Mouse (Mus musculus) Patski (cell line): ENCODE measurements around the gene Slc35e3. TPM values are rescaled to one million over a fixed set of nuclear protein-coding genes. Genes with fewer than 3 reads are reported as not detected.
"Not testable (repeated sequence)": the region's sequence is repeated elsewhere in the genome, so short reads cannot be mapped to it uniquely, and the experiment has no call there.

Source experiments
- ATAC-seq: fragments of 100-300 bp; one replicate; pipeline ENCODE4 v1.8.0; 2021
- CTCF ChIA-PET: fragments of 350-600 bp; sonication (Branson Sonifier 250); formaldehyde crosslinking; loops from one replicate; lab custom pipeline; 2022; ENCODE audit warnings: inconsistent platforms; lab: Charles Lee
- POLR2A ChIA-PET: fragments of 350-600 bp; sonication (Branson Sonifier 250); formaldehyde crosslinking; loops from one replicate; lab custom pipeline; 2022; ENCODE audit warnings: antibody characterized with exemption, inconsistent platforms; lab: Charles Lee
- DNase-seq: peaks from one replicate; pipeline ENCODE4 v3.0.0-alpha.2; 2011; ENCODE audit warnings: low read depth, low spot score
- H3K27me3 ChIP-seq: fragments of 371-371 bp; one replicate; pipeline ENCODE4 v1.5.1; 2021
- CTCF ChIP-seq: fragments of 100-300 bp; IDR thresholded peaks from one replicate; pipeline ENCODE4 v1.5.1; 2021
- in situ Hi-C: fragments of 300-500 bp; cut with MboI; formaldehyde crosslinking; loops from 3 replicates; pipeline ENCODE4 v1.11.1; 2018; ENCODE audit warnings: low pct_unique_long_range_greater_than_20kb, mixed read lengths
- polyA plus RNA-seq: library from polyadenylated mRNA; unstranded; gene quantifications from one replicate; pipeline ENCODE4 v1.2.3, GENCODE M21; 2021

Slc35e3 gene
- polyA plus RNA-seq, 1 experiment from 2014 or later, result 19.4 TPM

DNA sequence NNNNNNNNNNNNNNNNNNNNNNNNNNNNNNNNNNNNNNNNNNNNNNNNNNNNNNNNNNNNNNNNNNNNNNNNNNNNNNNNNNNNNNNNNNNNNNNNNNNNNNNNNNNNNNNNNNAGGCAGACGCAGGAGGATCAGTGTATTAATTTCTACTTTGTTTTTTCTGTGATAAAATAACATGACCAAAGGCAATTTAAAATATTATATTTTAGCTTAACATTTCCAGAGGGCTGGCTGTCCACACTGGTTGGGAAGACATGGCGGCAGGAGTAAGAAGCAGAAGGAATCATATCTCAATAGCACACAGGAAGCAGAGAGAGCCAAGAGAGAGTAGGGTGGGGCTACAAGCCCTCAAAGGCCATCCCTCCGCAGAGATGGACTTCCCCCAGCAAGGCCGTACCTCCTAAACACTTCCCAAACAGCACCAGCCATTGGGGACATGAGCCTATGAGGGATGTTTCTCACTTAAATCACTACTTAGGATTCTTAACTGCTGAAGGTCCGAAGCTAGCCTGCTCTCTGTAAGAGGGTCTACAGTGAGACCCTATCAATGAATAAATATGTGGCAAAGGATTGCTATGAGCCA lies 21.9 kb downstream of the Slc35e3 start:
- no peaks in the 10 kb centered on the region for H3K27me3 ChIP-seq
- CTCF ChIA-PET, result no interaction called here
- POLR2A ChIA-PET, result interaction anchor here (1.0 kb wide), 1 partner anchor 11 kb away, joined by 3 read pairs; no protein-coding TSS in a partner anchor
- ATAC-seq (no peak), DNase-seq (no peak)
- TF ChIP-seq CTCF, result no peak
- in situ Hi-C loops, result no loop called here

- H3K27me3 ChIP-seq, result no peaks in the 10 kb centered on the region
- CTCF ChIA-PET, result interaction anchor here (0.6 to 1.3 kb wide), 3 partner anchors 9 to 31 kb away, joined by 3 read pairs; no protein-coding TSS in a partner anchor
- in situ Hi-C loops, result no loop called here
- TF ChIP-seq CTCF, result no peak
- ATAC-seq, result peak; percentile 9
- POLR2A ChIA-PET, result interaction anchor here (0.7 to 1.1 kb wide), 2 partner anchors 9 to 28 kb away, joined by 4 read pairs; no protein-coding TSS in a partner anchor
- DNase-seq, result no peak
Observed at GRCm38 (mm10) chr10:117718161-117719119, 27.7 kb downstream of the Slc35e3 start.

GRCm38 (mm10) chr10:117717583-117717982 lies 28.6 kb downstream of the Slc35e3 start:
- in situ Hi-C loops, result no loop called here
- DNase-seq, result peak; percentile 53
- CTCF ChIA-PET, result interaction anchor here (1.3 kb wide), 1 partner anchor 30 kb away, joined by 3 read pairs; no protein-coding TSS in a partner anchor
- peak; percentile 82 for ATAC-seq
- no peaks in the 10 kb centered on the region for H3K27me3 ChIP-seq
- POLR2A ChIA-PET, result interaction anchor here (0.7 kb wide), 1 partner anchor 29 kb away, joined by 4 read pairs; no protein-coding TSS in a partner anchor
- TF ChIP-seq CTCF, result no peak

- DNase-seq, result no peak
- POLR2A ChIA-PET, result interaction anchor here (0.7 kb wide), 1 partner anchor 15 kb away, joined by 5 read pairs; no protein-coding TSS in a partner anchor
- H3K27me3 ChIP-seq, result no peaks in the 10 kb centered on the region
- ATAC-seq, result no peak
- no peak for TF ChIP-seq CTCF
- CTCF ChIA-PET, result no interaction called here
- in situ Hi-C loops, result no loop called here
Observed at GRCm38 (mm10) chr10:117716686-117717085, 29.5 kb downstream of the Slc35e3 start.

DNA sequence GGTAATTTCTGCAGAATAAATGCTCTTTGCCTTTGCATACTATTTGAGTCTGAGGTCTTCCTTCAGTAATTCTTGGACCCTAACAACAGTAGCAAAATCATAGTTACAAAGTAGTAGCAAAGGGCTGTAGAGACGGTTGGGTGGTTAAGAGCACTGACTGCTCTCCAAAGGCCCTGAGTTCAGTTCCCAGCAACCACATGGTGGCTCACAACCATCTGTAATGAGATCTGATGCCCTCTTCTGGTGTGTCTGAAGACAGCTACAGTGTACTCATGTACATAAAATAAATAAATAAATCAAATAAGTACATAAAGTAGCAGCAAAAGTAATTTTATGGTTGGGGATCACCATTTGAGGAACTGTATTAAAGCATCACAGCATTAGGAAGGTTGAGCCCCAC lies 30.5 kb downstream of the Slc35e3 start:
- in situ Hi-C loops, CTCF ChIA-PET, POLR2A ChIA-PET: not testable (repeated sequence)

GRCm38 (mm10) chr10:117714928-117715500 lies 31.2 kb downstream of the Slc35e3 start:
- in situ Hi-C loops, result no loop called here

More for the DNA sequence above, 30.5 kb downstream of the Slc35e3 start:
- peak; percentile 15 for TF ChIP-seq CTCF
- DNase-seq, H3K27me3 ChIP-seq, ATAC-seq: not testable (repeated sequence)

DNA sequence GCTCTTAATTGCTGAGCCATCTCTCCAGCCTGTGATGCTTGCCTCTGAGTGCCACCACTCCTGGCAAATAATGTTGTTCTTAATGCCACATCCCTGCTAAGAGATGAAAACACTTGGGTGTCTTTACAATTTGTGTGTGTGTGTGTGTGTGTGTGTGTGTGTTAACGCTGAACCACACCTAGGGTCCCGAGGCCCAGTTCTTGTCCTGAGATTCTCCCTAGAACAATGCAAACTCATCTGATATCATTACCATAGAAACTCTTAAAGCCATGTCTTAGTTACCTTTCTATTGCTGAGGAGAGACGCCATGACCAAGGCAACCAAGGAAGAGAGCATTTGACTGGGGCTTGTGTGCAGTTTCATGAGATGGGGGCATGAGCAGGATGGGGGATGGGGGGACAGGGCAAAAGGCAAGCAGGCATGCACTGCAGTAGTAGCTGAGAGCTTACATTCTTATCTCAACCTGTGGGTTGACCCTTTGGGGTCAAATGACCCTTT lies 32.1 kb downstream of the Slc35e3 start:
- DNase-seq, result no peak
- in situ Hi-C loops, result no loop called here
- ChIA-PET POLR2A (no interaction called here), CTCF (no interaction called here)
- no peak for TF ChIP-seq CTCF
- no peaks in the 10 kb centered on the region for H3K27me3 ChIP-seq
- ATAC-seq, result no peak

More at GRCm38 (mm10) chr10:117714928-117715500, 31.2 kb downstream of the Slc35e3 start:
- POLR2A ChIA-PET, result no interaction called here
- TF ChIP-seq CTCF, result no peak
- DNase-seq, result no peak
- ATAC-seq, result no peak
- CTCF ChIA-PET, result no interaction called here
- no peaks in the 10 kb centered on the region for H3K27me3 ChIP-seq

GRCm38 (mm10) chr10:117713466-117713865 lies 32.7 kb downstream of the Slc35e3 start:
- no peaks in the 10 kb centered on the region for H3K27me3 ChIP-seq
- in situ Hi-C loops, result no loop called here
- no peak for DNase-seq
- POLR2A ChIA-PET, result interaction anchor here (0.7 kb wide), 1 partner anchor 11 kb away, joined by 3 read pairs; no protein-coding TSS in a partner anchor
- TF ChIP-seq CTCF, result no peak
- ATAC-seq, result no peak
- CTCF ChIA-PET, result no interaction called here

DNA sequence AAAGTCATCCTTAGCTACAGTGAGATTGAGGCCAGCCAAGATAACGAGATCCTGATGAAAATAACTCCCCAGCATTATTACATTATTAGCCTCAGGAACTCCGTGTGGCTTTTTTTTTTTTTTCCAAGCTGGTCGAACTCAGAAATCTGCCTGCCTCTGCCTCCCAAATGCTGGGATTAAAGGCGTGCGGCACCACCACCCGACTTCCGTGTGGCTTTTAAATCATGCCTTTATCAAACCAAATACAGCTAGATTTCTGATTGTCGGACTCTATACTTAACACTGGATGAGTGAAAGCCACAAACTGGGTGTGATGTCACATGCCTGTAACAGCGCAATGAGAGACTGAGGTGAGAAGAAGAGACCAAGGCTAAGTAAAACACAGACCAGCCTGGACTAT lies 33.3 kb downstream of the Slc35e3 start:
- CTCF ChIA-PET, result no interaction called here
- in situ Hi-C loops, result no loop called here
- POLR2A ChIA-PET, result interaction anchor here (0.7 kb wide), 1 partner anchor 11 kb away, joined by 3 read pairs; no protein-coding TSS in a partner anchor
- H3K27me3 ChIP-seq, result no peaks in the 10 kb centered on the region
- TF ChIP-seq CTCF, result no peak
- no peak for DNase-seq
- ATAC-seq, result no peak

DNA sequence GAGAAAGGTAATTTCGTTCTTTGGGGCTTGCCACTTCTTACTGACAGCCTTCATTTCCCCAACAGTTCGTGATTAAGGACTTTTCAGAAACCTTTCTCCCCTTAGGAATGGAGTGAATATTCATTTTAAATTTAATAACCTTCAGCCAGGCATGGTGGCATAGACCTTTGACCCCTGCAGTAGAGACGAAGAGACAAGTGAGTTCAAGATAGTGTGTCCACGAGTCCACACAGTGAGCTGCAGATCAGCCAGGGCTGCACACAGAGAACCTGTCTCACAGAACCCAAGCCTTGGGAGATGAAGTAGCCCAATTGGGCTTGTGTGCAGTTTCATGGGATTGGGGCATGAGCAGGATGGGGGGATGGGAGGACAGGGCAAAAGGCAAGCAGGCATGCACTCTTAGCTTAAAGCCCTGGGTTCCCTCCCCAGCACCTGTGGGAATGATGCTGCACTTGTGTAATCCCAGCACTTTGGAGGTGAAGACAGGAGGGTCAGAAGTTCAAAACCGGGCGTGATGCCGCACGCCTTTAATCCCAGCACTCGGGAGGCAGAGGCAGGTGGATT lies 33.9 kb downstream of the Slc35e3 start:
- in situ Hi-C loops, result no loop called here
- TF ChIP-seq CTCF, result no peak
- ATAC-seq (no peak), DNase-seq (no peak)
- ChIA-PET CTCF (no interaction called here), POLR2A (interaction anchor here (0.6 kb wide), 1 partner anchor 27 kb away, joined by 3 read pairs; no protein-coding TSS in a partner anchor)
- no peaks in the 10 kb centered on the region for H3K27me3 ChIP-seq
